Mouse (Mus musculus) forebrain, postnatal 0 days (tissue): ENCODE measurements at regions not wholly inside any gene's neighbourhood (a gene's known extent, or its start where the extent isn't known, plus 50 kb on each side); places are given as distances from the start of the nearest gene placed in this dataset.
A peak's percentile ranks its signal among the peaks of the same experiment; 100 is the strongest.

Experiments
- ATAC-seq: fragments of 200-750 bp; cut with Nextera tagmentation; 2 replicates; pipeline ENCODE4 v1.8.0; 2017; ENCODE audit warnings: mild to moderate bottlenecking, moderate library complexity
- DNase-seq: peaks from one replicate; pipeline ENCODE4 v3.0.0-alpha.2; 2015
- H3K27ac ChIP-seq: fragments of 300-500 bp; sonication (generic); 2 replicates; pipeline ENCODE4 v1.5.1; 2014; ENCODE audit warnings: low read depth, mild to moderate bottlenecking, antibody characterized with exemption, low read length, moderate library complexity, mixed read lengths
- H3K27me3 ChIP-seq: fragments of 300-500 bp; sonication (generic); 2 replicates; pipeline ENCODE4 v1.6.1; 2014; ENCODE audit warnings: mild to moderate bottlenecking, low read length, mixed read lengths; ENCODE audit not compliant: insufficient read depth
- H3K36me3 ChIP-seq: fragments of 300-500 bp; sonication (generic); 2 replicates; pipeline ENCODE4 v1.6.1; 2014; ENCODE audit warnings: mild to moderate bottlenecking, moderate library complexity; ENCODE audit not compliant: insufficient read depth
- H3K4me1 ChIP-seq: fragments of 300-500 bp; sonication (generic); 2 replicates; pipeline ENCODE4 v1.6.1; 2014; ENCODE audit warnings: antibody characterized with exemption; ENCODE audit not compliant: insufficient read depth
- H3K4me2 ChIP-seq: fragments of 300-500 bp; sonication (generic); 2 replicates; pipeline ENCODE4 v1.6.1; 2014; ENCODE audit warnings: low read depth, mild to moderate bottlenecking, moderate library complexity
- H3K4me3 ChIP-seq: fragments of 300-500 bp; sonication (generic); 2 replicates; pipeline ENCODE4 v1.5.1; 2014; ENCODE audit warnings: low read depth, low read length, mixed read lengths
- H3K9ac ChIP-seq: fragments of 300-500 bp; sonication (generic); 2 replicates; pipeline ENCODE4 v1.6.1; 2014; ENCODE audit warnings: mild to moderate bottlenecking
- H3K9me3 ChIP-seq: fragments of 300-500 bp; sonication (generic); 2 replicates; pipeline ENCODE4 v1.6.1; 2016; ENCODE audit warnings: low read length
- CTCF ChIP-seq: sonication (generic); IDR thresholded peaks from 2 replicates; pipeline ENCODE4 v1.5.1; 2016; ENCODE audit warnings: antibody characterized with exemption, control low read depth, low read depth
- WGBS: fragments of 180-500 bp; shearing (Covaris S2); extraction: QIAGEN DNeasy Blood & Tissue Kit; methylation state at CpG from one replicate; pipeline ENCODE4 v1.1.7; 2014; 5-methylcytosine and 5-hydroxymethylcytosine counted together

GRCm38 (mm10) chr1:80396560-80396959 is 56.3 kb upstream of the Cul3 start:
- H3K4me2 ChIP-seq: no peak overlapping the region
- H3K9me3 ChIP-seq: no peaks in the 10 kb centered on the region
- DNase-seq (no peak), ATAC-seq (no peak)
- H3K36me3 ChIP-seq: no peaks in the 10 kb centered on the region
- no peak overlapping the region for H3K4me3 ChIP-seq
- TF ChIP-seq CTCF: no peak
- H3K4me1 ChIP-seq: no peaks in the 10 kb centered on the region
- no peaks in the 10 kb centered on the region for H3K27me3 ChIP-seq
- 89% methylated on average over 9 of the region's 9 CpGs for WGBS
- no peak overlapping the region for H3K27ac ChIP-seq
- no peak overlapping the region for H3K9ac ChIP-seq

DNA sequence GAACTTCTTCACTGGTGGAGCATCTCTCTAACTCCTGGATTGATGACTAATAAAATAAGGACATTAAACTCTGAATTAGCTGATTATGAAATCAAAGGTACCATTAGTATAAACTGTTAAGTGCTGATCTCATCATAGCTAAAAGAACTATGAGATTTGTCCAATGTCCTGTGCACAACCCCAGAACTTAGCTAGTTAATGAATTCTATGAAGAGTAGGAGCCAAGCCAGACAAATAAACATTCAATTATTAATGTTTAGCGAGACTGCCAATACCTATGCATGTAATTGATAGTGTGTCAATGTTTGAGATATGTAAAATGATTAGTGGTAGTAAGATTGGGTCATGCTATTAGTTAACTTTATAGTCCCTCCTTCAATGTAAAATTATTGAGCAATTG is 51.1 kb upstream of the Cul3 start:
- H3K9me3 ChIP-seq: no peaks in the 10 kb centered on the region
- WGBS: 86% methylated on average over 1 of the region's 1 CpGs
- DNase-seq (no peak), ATAC-seq (no peak)
- H3K4me3 ChIP-seq: no peak overlapping the region
- H3K27me3 ChIP-seq: no peaks in the 10 kb centered on the region
- no peak overlapping the region for H3K27ac ChIP-seq
- no peak overlapping the region for H3K4me2 ChIP-seq
- H3K36me3 ChIP-seq: no peaks in the 10 kb centered on the region
- TF ChIP-seq CTCF: no peak
- H3K9ac ChIP-seq: no peak overlapping the region
- H3K4me1 ChIP-seq: no peaks in the 10 kb centered on the region

DNA sequence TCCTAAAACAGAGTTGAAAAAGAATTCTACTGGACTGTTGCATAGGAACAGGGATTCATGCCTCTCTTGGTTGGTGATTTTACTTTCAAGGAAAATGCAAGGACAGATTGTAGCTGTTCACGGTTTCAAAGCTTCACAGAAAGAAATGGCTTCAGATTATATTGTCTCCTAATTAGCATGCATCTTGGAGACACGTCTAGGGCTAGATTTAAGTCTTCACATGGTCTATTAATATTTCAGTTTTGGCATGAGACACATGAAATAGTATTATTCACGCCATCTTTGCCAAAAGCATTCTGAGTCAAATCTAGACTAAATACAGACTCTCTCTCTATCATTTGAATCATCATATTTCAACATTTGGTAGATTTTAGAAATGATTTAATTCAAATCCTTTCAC is 50.1 kb upstream of the Cul3 start:
- no peaks in the 10 kb centered on the region for H3K9me3 ChIP-seq
- WGBS: 46% methylated on average over 3 of the region's 3 CpGs
- no peak overlapping the region for H3K4me3 ChIP-seq
- no peak overlapping the region for H3K4me2 ChIP-seq
- DNase-seq: peak; percentile 64
- no peaks in the 10 kb centered on the region for H3K36me3 ChIP-seq
- no peaks in the 10 kb centered on the region for H3K27me3 ChIP-seq
- no peak for TF ChIP-seq CTCF
- H3K4me1 ChIP-seq: no peaks in the 10 kb centered on the region
- 0 out of 2 replicates have a peak overlapping the region, but pooled peaks have one; percentile 60 for H3K27ac ChIP-seq
- H3K9ac ChIP-seq: no peak overlapping the region
- peak; percentile 94 for ATAC-seq
